Mouse (Mus musculus) heart, adult 2 months (tissue): ENCODE results near the gene Mef2d. TPM values are rescaled to one million over a fixed set of nuclear protein-coding genes. Genes with fewer than 3 reads are reported as not detected.

Experiments
- DNase-seq, 2 experiments: peaks; one replicate each; pipeline ENCODE4 v3.0.0; 2021
- H3K27ac ChIP-seq: fragments of 200-600 bp; 2 replicates; pipeline ENCODE4 v1.8.1; 2022
- H3K27me3 ChIP-seq: fragments of 200-500 bp; 2 replicates; pipeline ENCODE4 v1.6.1; 2012; ENCODE audit warnings: mild to moderate bottlenecking, low read length, inconsistent platforms, mixed read lengths; ENCODE audit not compliant: control insufficient read depth, insufficient read depth
- H3K36me3 ChIP-seq: fragments of 200-500 bp; 2 replicates; pipeline ENCODE4 v1.6.1; 2012; ENCODE audit warnings: low read length, inconsistent platforms; ENCODE audit not compliant: control insufficient read depth, insufficient read depth
- H3K4me1 ChIP-seq: fragments of 200-500 bp; 2 replicates; pipeline ENCODE4 v1.6.1; 2011; ENCODE audit warnings: low read length; ENCODE audit not compliant: control insufficient read depth, insufficient read depth
- H3K4me3 ChIP-seq: fragments of 200-600 bp; 2 replicates; pipeline ENCODE4 v1.8.1; 2022
- H3K79me2 ChIP-seq: fragments of 200-500 bp; replicated peaks from 2 replicates; pipeline ENCODE4 v1.6.1; 2012; ENCODE audit warnings: mild to moderate bottlenecking, inconsistent platforms, low read length, moderate library complexity, mixed read lengths; ENCODE audit not compliant: control insufficient read depth, insufficient read depth
- H3K9ac ChIP-seq: fragments of 200-500 bp; 2 replicates; pipeline ENCODE4 v1.6.1; 2012; ENCODE audit warnings: low read depth, mild to moderate bottlenecking, control low read depth, inconsistent platforms, low read length, mixed read lengths
- CTCF ChIP-seq: fragments of 200-600 bp; IDR thresholded peaks from 2 replicates; pipeline ENCODE4 v1.8.1; 2022; ENCODE audit warnings: antibody characterized with exemption, mild to moderate bottlenecking, moderate library complexity
- EP300 ChIP-seq: fragments of 200-500 bp; IDR thresholded peaks from 2 replicates; pipeline ENCODE4 v1.6.1; 2011; ENCODE audit warnings: low read depth, low read length, control low read depth; ENCODE audit not compliant: insufficient read depth
- POLR2A ChIP-seq: fragments of 200-500 bp; IDR thresholded peaks from 2 replicates; pipeline ENCODE4 v1.6.1; 2011; ENCODE audit warnings: mild to moderate bottlenecking, low read depth, low read length, control low read depth; ENCODE audit not compliant: insufficient read depth
- whole genome bisulfite sequencing: fragments of 180-500 bp; shearing (Covaris S2); methylation state at CpG from one replicate; pipeline ENCODE4 v1.1.7; 2018; 5-methylcytosine and 5-hydroxymethylcytosine counted together
- intact Hi-C: fragments of 180-260 bp; cut with DNase I; formaldehyde crosslinking; loops from one replicate; pipeline ENCODE4 v1.15.1; 2025
- polyA plus RNA-seq: library from polyadenylated mRNA; depleted of rRNA; stranded (reverse); fragments of >200 nt; gene quantifications from 2 replicates; pipeline ENCODE4 v1.2.3, GENCODE M21; 2012
- total RNA-seq, 2 experiments: library from RNA; stranded (reverse); gene quantifications; 2 replicates each; pipeline ENCODE4 v1.2.3; 2021

Mef2d gene
- total and polyA plus RNA-seq, 3 experiments: 118 to 129 (median 119) TPM

GRCm38 (mm10) chr3:88203456-88203855 is 61.3 kb downstream of the Mef2d start:
- 12% methylated on average over 5 of the region's 5 CpGs for WGBS
- intact Hi-C loops: no loop called here
- peaks cover 46% of the 10 kb centered on the region for H3K27me3 ChIP-seq

GRCm38 (mm10) chr3:88203999-88204700 is 62.0 kb downstream of the Mef2d start:
- Histone ChIP-seq H3K4me1 (no peaks in the 10 kb centered on the region), H3K27me3 (peaks cover 43% of the 10 kb centered on the region), H3K36me3 (no peaks in the 10 kb centered on the region), H3K4me3 (no peak overlapping the region), H3K79me2 (no peaks in the 10 kb centered on the region), H3K9ac (no peak overlapping the region), H3K27ac (no peak overlapping the region)
- TF ChIP-seq POLR2A (no peak), EP300 (no peak), CTCF (no peak)
- no peak for DNase-seq
- 8% methylated on average over 7 of the region's 7 CpGs for WGBS
- intact Hi-C loops: no loop called here

More at GRCm38 (mm10) chr3:88203456-88203855, 61.3 kb downstream of the Mef2d start:
- H3K79me2 ChIP-seq: no peaks in the 10 kb centered on the region
- DNase-seq: no peak
- H3K4me3 ChIP-seq: no peak overlapping the region
- H3K4me1 ChIP-seq: no peaks in the 10 kb centered on the region
- no peak overlapping the region for H3K27ac ChIP-seq
- H3K9ac ChIP-seq: no peak overlapping the region
- no peak for TF ChIP-seq CTCF
- no peak for TF ChIP-seq EP300
- no peak for TF ChIP-seq POLR2A
- H3K36me3 ChIP-seq: no peaks in the 10 kb centered on the region

- Histone ChIP-seq H3K27ac (no peak overlapping the region), H3K4me1 (no peaks in the 10 kb centered on the region), H3K4me3 (no peak overlapping the region), H3K27me3 (peaks cover 45% of the 10 kb centered on the region), H3K9ac (no peak overlapping the region), H3K79me2 (no peaks in the 10 kb centered on the region), H3K36me3 (no peaks in the 10 kb centered on the region)
- intact Hi-C loops: no loop called here
- 50% methylated on average over 1 of the region's 1 CpGs for WGBS
- DNase-seq: no peak
- no peak for TF ChIP-seq POLR2A
- no peak for TF ChIP-seq EP300
- no peak for TF ChIP-seq CTCF
These were observed 62.6 kb downstream of the Mef2d start for GRCm38 (mm10) chr3:88204751-88205150.

DNA sequence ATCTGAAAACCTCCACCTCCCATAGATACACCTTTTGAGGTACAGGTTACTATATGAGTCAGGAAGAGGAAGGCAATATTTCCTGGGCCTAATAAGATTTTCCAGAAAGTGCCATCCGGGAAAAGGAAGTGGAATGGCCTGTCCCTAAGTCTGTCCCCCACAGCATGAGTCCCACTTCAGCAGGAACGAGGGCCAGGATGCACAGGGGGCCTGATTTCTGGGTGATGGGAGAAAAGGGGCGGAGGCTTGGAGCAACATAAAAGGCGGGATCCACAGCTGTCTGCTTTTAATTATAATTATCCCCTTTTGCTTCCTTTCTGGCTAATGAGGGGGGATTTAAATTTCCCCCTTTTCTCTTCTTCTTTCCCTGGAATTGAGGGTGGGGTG is 63.0 kb downstream of the Mef2d start:
- Histone ChIP-seq H3K27ac (no peak overlapping the region), H3K27me3 (peaks cover 47% of the 10 kb centered on the region), H3K36me3 (no peaks in the 10 kb centered on the region), H3K79me2 (no peaks in the 10 kb centered on the region), H3K4me1 (no peaks in the 10 kb centered on the region), H3K9ac (no peak overlapping the region), H3K4me3 (no peak overlapping the region)
- intact Hi-C loops: no loop called here
- TF ChIP-seq POLR2A: no peak
- 15% methylated on average over 4 of the region's 4 CpGs for WGBS
- no peak for DNase-seq

- 6% methylated on average over 8 of the region's 8 CpGs for WGBS
- Histone ChIP-seq H3K9ac (no peak overlapping the region), H3K4me1 (no peaks in the 10 kb centered on the region), H3K79me2 (no peaks in the 10 kb centered on the region), H3K27me3 (peaks cover 42% of the 10 kb centered on the region), H3K4me3 (no peak overlapping the region), H3K36me3 (no peaks in the 10 kb centered on the region), H3K27ac (no peak overlapping the region)
- no peak for TF ChIP-seq EP300
- TF ChIP-seq CTCF: no peak
- no peak for TF ChIP-seq POLR2A
- DNase-seq: no peak
- intact Hi-C loops: no loop called here
These were observed 63.7 kb downstream of the Mef2d start for GRCm38 (mm10) chr3:88205563-88206491.

DNA sequence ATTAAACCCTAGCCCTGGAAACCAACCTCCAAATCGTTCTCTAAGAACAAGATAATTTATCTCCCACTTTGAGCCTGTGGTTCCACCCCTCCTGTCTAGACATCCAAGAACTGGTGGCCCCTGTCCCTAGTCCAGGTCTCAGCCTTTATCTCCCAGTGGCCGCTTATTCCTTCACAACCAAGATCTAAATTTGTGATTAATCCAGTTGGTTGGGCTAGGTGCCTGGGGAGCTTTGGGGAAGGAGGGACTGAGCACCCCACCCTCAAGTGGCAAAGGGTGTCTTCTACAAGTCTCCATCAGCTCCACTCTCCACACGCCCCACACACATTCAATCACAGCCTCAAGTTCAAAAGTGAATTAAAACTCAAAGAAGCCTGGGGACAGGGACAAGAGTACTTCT is 64.3 kb downstream of the Mef2d start:
- Histone ChIP-seq H3K36me3 (no peaks in the 10 kb centered on the region), H3K9ac (no peak overlapping the region), H3K27ac (no peak overlapping the region), H3K4me1 (no peaks in the 10 kb centered on the region), H3K4me3 (no peak overlapping the region), H3K27me3 (peaks cover 37% of the 10 kb centered on the region), H3K79me2 (no peaks in the 10 kb centered on the region)
- TF ChIP-seq CTCF (no peak), EP300 (no peak), POLR2A (no peak)
- no peak for DNase-seq
- 8% methylated on average over 3 of the region's 3 CpGs for WGBS
- intact Hi-C loops: no loop called here
